Mouse (Mus musculus) megakaryocyte progenitor cell, adult 5-6 weeks (primary cell): ENCODE data around the gene Rrh. TPM values are rescaled to one million over a fixed set of nuclear protein-coding genes. Genes with fewer than 3 reads are reported as not detected.
"Not testable (repeated sequence)": the region's sequence is repeated elsewhere in the genome, so short reads cannot be mapped to it uniquely, and the experiment has no call there.

Experiments used
- ATAC-seq: replicated peaks from 2 replicates; pipeline ENCODE4 v1.8.0; 2016; ENCODE audit warnings: mild to moderate bottlenecking, moderate TSS enrichment, inconsistent platforms; ENCODE audit not compliant: poor library complexity
- total RNA-seq, 2 experiments: library from RNA; stranded (forward) in 1 of 2; stranded (reverse) in 1 of 2; fragments of 157-497, 149-512 nt in 1 of 2; fragments of 200-1000 nt in 1 of 2; gene quantifications; 2 replicates each; pipeline versions ENCODE4 v1.2.3 to v1.2.4; 2015 to 2017

Rrh gene
- total RNA-seq, 2 experiments from 2014 or later: 0.12 to 0.35 TPM

GRCm38 (mm10) chr3:129793801-129794200, 28.6 kb downstream of the Rrh start:
- ATAC-seq: no peak

DNA sequence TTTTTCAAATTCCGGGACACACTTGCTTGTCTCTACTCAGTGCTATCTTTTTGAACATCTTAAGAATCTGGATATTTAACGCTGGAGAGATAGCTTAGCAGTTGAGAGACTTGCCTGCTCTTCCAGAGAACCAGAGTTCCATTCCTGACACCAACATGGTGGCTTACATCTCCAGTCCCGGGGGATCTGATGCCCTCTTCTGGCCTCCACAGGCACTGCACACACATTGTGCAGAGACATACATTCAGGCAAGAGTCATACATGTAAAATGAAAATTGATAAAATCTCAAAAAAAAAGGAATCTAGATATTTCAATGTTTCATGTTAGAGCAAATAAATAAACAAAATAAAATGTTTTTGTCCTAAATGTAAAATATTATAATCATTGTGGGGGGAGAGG, 39.6 kb downstream of the Rrh start:
- no peak for ATAC-seq

DNA sequence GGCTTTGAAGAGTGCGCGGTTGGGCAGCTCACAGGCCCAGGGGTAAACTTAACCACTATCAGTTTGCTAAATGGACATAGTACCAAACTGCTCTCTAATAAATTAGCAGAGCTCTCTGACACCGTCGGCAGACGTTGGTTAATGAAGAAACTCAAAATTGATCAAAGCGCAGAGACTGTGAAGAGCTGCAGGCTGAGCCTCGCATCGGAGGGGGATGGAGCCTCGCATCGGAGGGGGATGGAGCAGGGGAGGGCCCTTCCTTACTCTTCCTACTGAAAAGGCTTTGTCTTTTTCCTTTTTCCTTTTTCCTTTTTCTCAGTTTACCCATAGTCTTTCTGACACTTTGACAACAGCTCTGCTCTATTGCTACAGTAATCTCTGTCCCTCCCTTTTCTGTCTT, 41.0 kb downstream of the Rrh start:
- no peak for ATAC-seq

DNA sequence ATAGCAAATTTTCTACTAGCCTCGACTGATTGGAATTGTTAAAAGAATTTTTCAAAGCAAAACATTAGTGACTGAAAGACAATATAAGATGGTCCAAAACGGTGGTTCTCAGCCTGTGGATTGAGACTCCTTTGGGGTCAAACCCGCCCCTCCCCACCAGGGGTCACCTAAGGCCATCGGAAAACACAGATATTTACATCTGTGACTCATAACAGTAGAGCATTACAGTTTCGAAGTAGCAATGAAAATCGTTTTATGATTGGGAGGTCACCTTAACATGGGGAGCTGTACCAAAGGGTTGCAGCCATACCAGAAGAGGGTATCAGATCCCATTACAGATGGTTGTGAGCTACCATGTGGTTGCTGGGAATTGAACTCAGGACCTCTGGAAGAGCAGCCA, 51.2 kb downstream of the Rrh start:
- ATAC-seq: no peak

- no peak for ATAC-seq
Measured at GRCm38 (mm10) chr3:129766971-129767794, 55.2 kb downstream of the Rrh start.

GRCm38 (mm10) chr3:129766106-129766505, 56.3 kb downstream of the Rrh start:
- ATAC-seq: no peak

DNA sequence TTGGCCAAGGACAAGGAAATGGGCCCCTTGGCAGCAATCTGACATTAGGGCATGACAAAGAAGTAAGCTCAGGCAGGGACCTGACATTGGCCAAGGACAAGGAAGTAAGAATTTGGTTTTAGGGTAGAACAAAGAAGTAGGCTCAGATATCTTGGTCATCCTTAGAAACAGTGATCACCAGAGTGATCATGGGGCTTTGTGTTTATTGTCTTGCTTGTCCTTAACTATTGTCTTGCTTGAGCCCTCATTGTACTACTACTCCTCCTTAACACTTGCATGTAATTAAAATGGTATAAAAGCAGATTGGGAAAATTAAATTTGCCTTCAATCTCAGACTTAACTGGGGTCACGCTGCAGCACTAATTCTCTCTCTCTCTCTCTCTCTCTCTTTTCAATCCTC, 64.8 kb downstream of the Rrh start:
- not testable (repeated sequence) for ATAC-seq

- ATAC-seq: no peak
Measured at GRCm38 (mm10) chr3:129754650-129755604, 67.5 kb downstream of the Rrh start, which contains the start of gene Egf. Egf (minus strand) TSS chr3:129755316.

Other genes with a start within 250 kb of the Rrh start
- 1.1 and 1.2 TPM in 2 replicates for gene Egf, start 67.3 kb downstream of the Rrh start, total RNA-seq (2015)
- gene Egf, start 67.3 kb downstream of the Rrh start, total RNA-seq (2017): 1.8 and 1.9 TPM in 2 replicates
- gene Lrit3, start 18.6 kb downstream of the Rrh start, total RNA-seq (2015): not detected in 2 replicates
- not detected in 2 replicates for gene Lrit3, start 18.6 kb downstream of the Rrh start, total RNA-seq (2017)
- 49.3 and 64.6 TPM in 2 replicates for gene Gar1, start 8.8 kb upstream of the Rrh start, total RNA-seq (2015)
- gene Gar1, start 8.8 kb upstream of the Rrh start, total RNA-seq (2017): 23.6 and 26.9 TPM in 2 replicates
- gene Cfi, start 13.3 kb upstream of the Rrh start, total RNA-seq (2015): not detected in 2 replicates
- gene Cfi, start 13.3 kb upstream of the Rrh start, total RNA-seq (2017): not detected in 2 replicates
- gene Pla2g12a, start 56.0 kb upstream of the Rrh start, total RNA-seq (2015): 32.2 and 40.1 TPM in 2 replicates
- 24.3 and 31.3 TPM in 2 replicates for gene Pla2g12a, start 56.0 kb upstream of the Rrh start, total RNA-seq (2017)
- 16.2 and 16.3 TPM in 2 replicates for gene Casp6, start 78.8 kb upstream of the Rrh start, total RNA-seq (2015)
- 9.3 and 13.3 TPM in 2 replicates for gene Casp6, start 78.8 kb upstream of the Rrh start, total RNA-seq (2017)
- gene Mcub, start 147.6 kb upstream of the Rrh start, total RNA-seq (2015): 3.3 TPM in 2 replicates
- gene Mcub, start 147.6 kb upstream of the Rrh start, total RNA-seq (2017): 4.2 and 4.4 TPM in 2 replicates
- 37.6 and 39.7 TPM in 2 replicates for gene Sec24b, start 239.0 kb upstream of the Rrh start, total RNA-seq (2015)
- gene Sec24b, start 239.0 kb upstream of the Rrh start, total RNA-seq (2017): 24.8 and 29.1 TPM in 2 replicates